12 mouse cellular contexts compared by ENCODE assay signal in genomic region chr10:24158470-24159254, GRCm38 (mm10). TPM values are rescaled to one million over a fixed set of nuclear protein-coding genes. Genes with fewer than 3 reads are reported as not detected.
DNase-seq lines count a peak whose midpoint lies in the region; ATAC-seq lines count a peak whose summit lies in the region.
"Had no signal": no experiment of that assay in that cellular context is flagged by ENCODE, and none has a peak within 500 bp of the region (broad histone marks: within the 10 kb centered on the region; RNA-seq: fewer than 3 reads in every experiment).

No protein-coding gene starts in this region.

- no peak overlapping the region for H3K4me3 ChIP-seq in heart, embryonic 14.5 days (ENCODE audit: control insufficient read depth in 1 of 2, insufficient read depth in 1 of 2, low read depth in 1 of 2, low read length in 2 of 2)
- H3K4me3 ChIP-seq: limb, embryonic 12.5 days had no signal

- H3K4me2 ChIP-seq in heart, embryonic 14.5 days (ENCODE audit: low read length), result no peak overlapping the region
- H3K4me2 ChIP-seq: limb, embryonic 12.5 days had no signal

- H3K9me3 ChIP-seq in heart, embryonic 14.5 days (ENCODE audit: control insufficient read depth, low read length), result no peaks in the 10 kb centered on the region
- H3K9me3 ChIP-seq: limb, embryonic 12.5 days had no signal

- peaks cover 46% of the 10 kb centered on the region for H3K36me3 ChIP-seq in heart, embryonic 14.5 days (ENCODE audit: control insufficient read depth, insufficient read depth, low read length)

- no peak overlapping the region for H3K9ac ChIP-seq in heart, embryonic 14.5 days (ENCODE audit: low read length)
- H3K9ac ChIP-seq: limb, embryonic 12.5 days had no signal

- 0 out of 2 replicates have a peak, but pooled peaks have one; percentile 17 for ATAC-seq in heart, embryonic 14.5 days (ENCODE audit: insufficient number of reproducible peaks, insufficient read depth, low FRiP score, low read depth)
- peak; percentile 58 for ATAC-seq in inflammation-experienced regulatory T-cells, adult 6 months

- peak overlapping the region; percentile 27 to 41; a peak in 1 of 4 replicates for H3K27ac ChIP-seq in heart, embryonic 14.5 days (replicated peaks in 1 of 2; ENCODE audit: control insufficient read depth in 1 of 2, insufficient read depth in 1 of 2, low read depth in 2 of 2, low read length in 2 of 2)
- H3K27ac ChIP-seq: limb, embryonic 12.5 days had no signal

- intact Hi-C loops in heart, postnatal 10 days (cut with DNase I), result no loop called here

- H3K4me1 ChIP-seq in heart, embryonic 14.5 days (ENCODE audit: control insufficient read depth in 2 of 2, insufficient read depth in 2 of 2, low read length in 2 of 2), result peaks cover 4 to 15% of the 10 kb centered on the region in 2 experiments; a peak in 2 of 4 replicates
- H3K4me1 ChIP-seq: limb, embryonic 12.5 days had no signal

- no peaks in the 10 kb centered on the region for H3K27me3 ChIP-seq in heart, embryonic 14.5 days (ENCODE audit: control insufficient read depth, insufficient read depth, low read length)
- H3K27me3 ChIP-seq: limb, embryonic 12.5 days had no signal

- 74% methylated on average over 12 of the region's 12 CpGs for WGBS in heart, embryonic 14.5 days

- DNase-seq in heart, postnatal 10 days, result no peak
- peak; percentile 42 to 57 for DNase-seq in spleen, adult 18-20 months
- DNase-seq in spleen, postnatal 14 days (ENCODE audit: low spot score in 2 of 2), result no peak
- peak; percentile 82 for DNase-seq in thymus, postnatal 4 days
- no peak for DNase-seq in right cerebral cortex, postnatal 25 days
- DNase-seq in adrenal gland, postnatal 4 days (ENCODE audit: low spot score in 2 of 2), result no peak
- DNase-seq: kidney, adult 18-20 months; lung, postnatal 4 days had no signal

RNA-seq across cellular contexts. Expression of gene Stx7, which starts 9.6 kb away (rescaled TPM):
- 87.4 and 91.7 TPM in 2 replicates for polyA plus RNA-seq in heart, embryonic 14.5 days (2014; fragmentation: Nextera tagmentation; extraction: Ambion mirVana)
- total RNA-seq in heart, postnatal 10 days (2021), result 10 to 100 TPM; 44.9 to 54.6 TPM
- polyA plus RNA-seq in inflammation-experienced regulatory T-cells, adult 6 months (2017; shearing (Covaris generic)), result 10 to 100 TPM; 21.5 to 33.8 (median 23.1) TPM
- total RNA-seq in adrenal gland, postnatal 4 days (2021), result 100 to 1,000 TPM in 1 of 2 experiments, 10 to 100 TPM in 1; 98.9 to 110 TPM

RNA-seq across cellular contexts. Expression of gene Taar9, which starts 49.3 kb away (rescaled TPM):
- not detected in 2 replicates for polyA plus RNA-seq in heart, embryonic 14.5 days (2014; fragmentation: Nextera tagmentation; extraction: Ambion mirVana)
- not detected for total RNA-seq in heart, postnatal 10 days (2021)
- not detected for polyA plus RNA-seq in inflammation-experienced regulatory T-cells, adult 6 months (2017; shearing (Covaris generic))
- total RNA-seq in adrenal gland, postnatal 4 days (2021), result not detected
- polyA plus RNA-seq: embryonic facial prominence, embryonic 14.5 days; limb, embryonic 12.5 days had no signal

RNA-seq across cellular contexts. Expression of gene Taar8c, which starts 57.0 kb away (rescaled TPM):
- polyA plus RNA-seq in heart, embryonic 14.5 days (2014; fragmentation: Nextera tagmentation; extraction: Ambion mirVana), result not detected in 2 replicates
- total RNA-seq in heart, postnatal 10 days (2021), result not detected
- polyA plus RNA-seq in inflammation-experienced regulatory T-cells, adult 6 months (2017; shearing (Covaris generic)), result not detected
- not detected for total RNA-seq in adrenal gland, postnatal 4 days (2021)
- polyA plus RNA-seq: embryonic facial prominence, embryonic 14.5 days; limb, embryonic 12.5 days had no signal

Comparison
In these comparisons a context has a peak if more than half of its experiments do, and no peak if none do; other contexts are left out.
1. DNase-seq: peak in spleen, adult 18-20 months (2 of 2) and thymus, postnatal 4 days (single experiment); none in heart, postnatal 10 days (0 of 2), spleen, postnatal 14 days (0 of 2), right cerebral cortex, postnatal 25 days (single experiment) and adrenal gland, postnatal 4 days (0 of 2).